Mouse (Mus musculus) MEL (cell line): Measurements from ENCODE around the gene Nrxn2. TPM values are rescaled to one million over a fixed set of nuclear protein-coding genes. Genes with fewer than 3 reads are reported as not detected.
A peak's percentile ranks its signal among the peaks of the same experiment; 100 is the strongest.

Experiments used
- DNase-seq: peaks from one replicate; pipeline ENCODE4 v3.0.0; 2011; ENCODE audit warnings: low read depth, low spot score
- H3K27ac ChIP-seq: 2 replicates; pipeline ENCODE4 v1.5.1; 2012; ENCODE audit warnings: low read depth, mild to moderate bottlenecking, control low read depth, low read length, moderate library complexity; ENCODE audit not compliant: control insufficient read depth
- H3K27me3 ChIP-seq, 2 experiments: fragments of 150-350 bp in 1 of 2; sonication (generic) in 1 of 2; 2 replicates each; pipeline ENCODE4 v1.6.1; 2012; ENCODE audit warnings: low read length in 2 of 2, mild to moderate bottlenecking in 2 of 2, improper control_type of control experiment in 1 of 2, moderate library complexity in 1 of 2; ENCODE audit not compliant: insufficient read depth in 2 of 2, control insufficient read depth in 1 of 2
- H3K36me3 ChIP-seq, 2 experiments: 2 replicates each; pipeline ENCODE4 v1.6.1; 2012 to 2014; ENCODE audit warnings: low read length in 2 of 2, improper control_type of control experiment in 1 of 2, inconsistent platforms in 1 of 2, mild to moderate bottlenecking in 1 of 2; ENCODE audit not compliant: insufficient read depth in 2 of 2, control insufficient read depth in 1 of 2
- H3K4me1 ChIP-seq, 2 experiments: fragments of 150-350 bp in 1 of 2; sonication (generic) in 1 of 2; 2 replicates each; pipeline ENCODE4 v1.6.1; 2012; ENCODE audit warnings: low read length in 2 of 2, improper control_type of control experiment in 1 of 2, mild to moderate bottlenecking in 1 of 2; ENCODE audit not compliant: insufficient read depth in 2 of 2, control insufficient read depth in 1 of 2
- H3K4me3 ChIP-seq, 2 experiments: fragments of 150-350 bp in 1 of 2; sonication (generic) in 1 of 2; 2 replicates each; pipeline ENCODE4 v1.5.1; 2012; ENCODE audit warnings: low read depth in 2 of 2, low read length in 2 of 2, mild to moderate bottlenecking in 2 of 2, moderate library complexity in 2 of 2, control low read depth in 1 of 2, improper control_type of control experiment in 1 of 2; ENCODE audit not compliant: control insufficient read depth in 1 of 2, insufficient read depth in 1 of 2
- H3K79me2 ChIP-seq: 2 replicates; pipeline ENCODE4 v1.6.1; 2012; ENCODE audit warnings: mild to moderate bottlenecking, low read length, moderate library complexity; ENCODE audit not compliant: control insufficient read depth, poor library complexity, insufficient read depth
- H3K9ac ChIP-seq: 2 replicates; pipeline ENCODE4 v1.6.1; 2012; ENCODE audit warnings: low read depth, mild to moderate bottlenecking, control low read depth, low read length, moderate library complexity; ENCODE audit not compliant: control insufficient read depth, poor library complexity, severe bottlenecking
- H3K9me3 ChIP-seq: fragments of 150-350 bp; sonication (generic); replicated peaks from 2 replicates; pipeline ENCODE4 v1.6.1; 2012; ENCODE audit warnings: mild to moderate bottlenecking, low read length, improper control_type of control experiment, moderate library complexity; ENCODE audit not compliant: insufficient read depth
- BHLHE40 ChIP-seq: IDR thresholded peaks from 2 replicates; pipeline ENCODE4 v1.6.1; 2012; ENCODE audit warnings: low read depth, mild to moderate bottlenecking, inconsistent platforms, low read length, improper control_type of control experiment, borderline replicate concordance
- CHD1 ChIP-seq: IDR thresholded peaks from 2 replicates; pipeline ENCODE4 v1.6.1; 2012; ENCODE audit warnings: low read depth, mild to moderate bottlenecking, inconsistent platforms, low read length, improper control_type of control experiment
- CTCF ChIP-seq, 3 experiments: IDR thresholded peaks in 2 of 3; conservative IDR thresholded peaks in 1 of 3; 2 replicates each; pipeline ENCODE4 v1.5.1; 2011 to 2012; ENCODE audit warnings: low read length in 3 of 3, low read depth in 2 of 3, mild to moderate bottlenecking in 2 of 3, improper control_type of control experiment in 1 of 3, inconsistent platforms in 1 of 3, mixed read lengths in 1 of 3, moderate library complexity in 1 of 3; ENCODE audit not compliant: control insufficient read depth in 1 of 3, insufficient read depth in 1 of 3, poor library complexity in 1 of 3, severe bottlenecking in 1 of 3
- E2F4 ChIP-seq: IDR thresholded peaks from 2 replicates; pipeline ENCODE4 v1.6.1; 2011; ENCODE audit warnings: low read depth, low read length, improper control_type of control experiment, borderline replicate concordance
- ELF1 ChIP-seq: IDR thresholded peaks from 2 replicates; pipeline ENCODE4 v1.6.1; 2014; ENCODE audit warnings: low read depth, mild to moderate bottlenecking, inconsistent platforms, low read length, improper control_type of control experiment, moderate library complexity
- EP300 ChIP-seq, 2 experiments: IDR thresholded peaks; 2 replicates each; pipeline ENCODE4 v1.6.1; 2011; ENCODE audit warnings: improper control_type of control experiment in 2 of 2, low read length in 2 of 2, low read depth in 1 of 2, mild to moderate bottlenecking in 1 of 2
- ETS1 ChIP-seq: IDR thresholded peaks from 2 replicates; pipeline ENCODE4 v1.6.1; 2012; ENCODE audit warnings: low read depth, mild to moderate bottlenecking, inconsistent platforms, low read length, improper control_type of control experiment, moderate library complexity
- GABPA ChIP-seq: IDR thresholded peaks from 2 replicates; pipeline ENCODE4 v1.6.1; 2012; ENCODE audit warnings: low read depth, mild to moderate bottlenecking, inconsistent platforms, low read length, improper control_type of control experiment, moderate library complexity
- GATA1 ChIP-seq: IDR thresholded peaks from 2 replicates; pipeline ENCODE4 v1.6.1; 2011; ENCODE audit warnings: low read depth, low read length, improper control_type of control experiment
- HCFC1 ChIP-seq: IDR thresholded peaks from 2 replicates; pipeline ENCODE4 v1.6.1; 2012; ENCODE audit warnings: low read depth, mild to moderate bottlenecking, inconsistent platforms, low read length, improper control_type of control experiment, moderate library complexity
- JUND ChIP-seq: IDR thresholded peaks from 2 replicates; pipeline ENCODE4 v1.6.1; 2011; ENCODE audit warnings: low read depth, mild to moderate bottlenecking, improper control_type of control experiment, low read length
- KAT2A ChIP-seq: conservative IDR thresholded peaks from 2 replicates; pipeline ENCODE4 v1.6.1; 2012; ENCODE audit warnings: low read depth, low read length, improper control_type of control experiment, inconsistent platforms
- MXI1 ChIP-seq: IDR thresholded peaks from 2 replicates; pipeline ENCODE4 v1.6.1; 2011; ENCODE audit warnings: mild to moderate bottlenecking, low read depth, low read length, improper control_type of control experiment
- MYB ChIP-seq: IDR thresholded peaks from 2 replicates; pipeline ENCODE4 v1.6.1; 2011; ENCODE audit warnings: mild to moderate bottlenecking, low read depth, low read length, improper control_type of control experiment
- NRF1 ChIP-seq: IDR thresholded peaks from 2 replicates; pipeline ENCODE4 v1.6.1; 2014; ENCODE audit warnings: low read depth, mild to moderate bottlenecking, inconsistent platforms, low read length, improper control_type of control experiment, moderate library complexity; ENCODE audit not compliant: poor library complexity, insufficient read depth, severe bottlenecking
- POLR2AphosphoS5 ChIP-seq: IDR thresholded peaks from 2 replicates; pipeline ENCODE4 v1.6.1; 2012; ENCODE audit warnings: low read depth, borderline replicate concordance, mild to moderate bottlenecking, inconsistent platforms, low read length, moderate library complexity, mixed read lengths
- RAD21 ChIP-seq: IDR thresholded peaks from 2 replicates; pipeline ENCODE4 v1.6.1; 2011; ENCODE audit warnings: mild to moderate bottlenecking, low read depth, low read length, improper control_type of control experiment
- SMC3 ChIP-seq: IDR thresholded peaks from 2 replicates; pipeline ENCODE4 v1.6.1; 2011; ENCODE audit warnings: low read depth, low read length, improper control_type of control experiment
- TAL1 ChIP-seq: IDR thresholded peaks from 2 replicates; pipeline ENCODE4 v1.6.1; 2012; ENCODE audit warnings: mild to moderate bottlenecking, inconsistent platforms, low read length, moderate library complexity, mixed read lengths
- TCF12 ChIP-seq: IDR thresholded peaks from 2 replicates; pipeline ENCODE4 v1.6.1; 2014; ENCODE audit warnings: low read depth, mild to moderate bottlenecking, inconsistent platforms, low read length, improper control_type of control experiment, moderate library complexity
- UBTF ChIP-seq: IDR thresholded peaks from 2 replicates; pipeline ENCODE4 v1.6.1; 2012; ENCODE audit warnings: low read depth, mild to moderate bottlenecking, inconsistent platforms, low read length, improper control_type of control experiment, moderate library complexity, borderline replicate concordance; ENCODE audit not compliant: insufficient read depth
- USF1 ChIP-seq: IDR thresholded peaks from 2 replicates; pipeline ENCODE4 v1.6.1; 2014; ENCODE audit warnings: low read depth, mild to moderate bottlenecking, inconsistent platforms, low read length, improper control_type of control experiment, moderate library complexity
- USF2 ChIP-seq, 2 experiments: IDR thresholded peaks; 2 replicates each; pipeline ENCODE4 v1.6.1; 2011 to 2012; ENCODE audit warnings: improper control_type of control experiment in 2 of 2, low read length in 2 of 2, borderline replicate concordance in 1 of 2, inconsistent platforms in 1 of 2, low read depth in 1 of 2, mild to moderate bottlenecking in 1 of 2; ENCODE audit not compliant: insufficient read depth in 1 of 2
- ZKSCAN1 ChIP-seq: IDR thresholded peaks from 2 replicates; pipeline ENCODE4 v1.6.1; 2012; ENCODE audit warnings: low read depth, mild to moderate bottlenecking, inconsistent platforms, low read length, improper control_type of control experiment, moderate library complexity
- ZMIZ1 ChIP-seq: IDR thresholded peaks from 2 replicates; pipeline ENCODE4 v1.6.1; 2012; ENCODE audit warnings: low read depth, mild to moderate bottlenecking, inconsistent platforms, low read length, improper control_type of control experiment, moderate library complexity
- ZNF384 ChIP-seq: IDR thresholded peaks from 2 replicates; pipeline ENCODE4 v1.6.1; 2012; ENCODE audit warnings: low read depth, mild to moderate bottlenecking, inconsistent platforms, low read length, improper control_type of control experiment
- polyA plus RNA-seq, 2 experiments: library from polyadenylated mRNA; stranded (reverse) in 1 of 2; unstranded in 1 of 2; fragments of >175 nt in 1 of 2; fragments of >200 nt in 1 of 2; gene quantifications; 2 replicates each; pipeline versions ENCODE4 v1.2.1 to v1.2.4; 2012; ENCODE audit warnings: low replicate concordance in 2 of 2, low read depth in 1 of 2; ENCODE audit not compliant: insufficient read length in 2 of 2, insufficient read depth in 1 of 2, missing spikeins in 1 of 2
- total RNA-seq: library from RNA; depleted of rRNA; stranded (reverse); fragments of 300-350 nt; gene quantifications from 2 replicates; pipeline ENCODE4 v1.2.3, GENCODE M21; 2012

Gene Nrxn2
- total and polyA plus RNA-seq, 3 experiments, result 0.39 to 0.42 TPM; not detected in 1

- TF ChIP-seq ZNF384, result no peak
- no peak for TF ChIP-seq POLR2AphosphoS5
- TF ChIP-seq TCF12, result peak; percentile 94
- TF ChIP-seq TAL1, result peak; percentile 62
- TF ChIP-seq KAT2A, result no peak
- TF ChIP-seq GABPA, result no peak
- peak in 2 of 3 experiments; percentile 23 to 33; a peak in 3 of 6 replicates for TF ChIP-seq CTCF (IDR thresholded peaks at IDR 0.05 in 2 of 3, conservative IDR thresholded peaks at IDR 0.05 in 1 of 3; ENCODE audit: control insufficient read depth in 1 of 3, insufficient read depth in 1 of 3, low read depth in 2 of 3, low read length in 3 of 3, poor library complexity in 1 of 3, severe bottlenecking in 1 of 3)
- TF ChIP-seq BHLHE40, result no peak
- no peak for TF ChIP-seq SMC3
- no peak for TF ChIP-seq HCFC1
- TF ChIP-seq ZKSCAN1, result peak; percentile 99
- TF ChIP-seq RAD21, result peak; percentile 20; the same call in 1 of the 2 replicates
- no peak for TF ChIP-seq ELF1
- TF ChIP-seq EP300 (IDR thresholded peaks at IDR 0.05; ENCODE audit: low read depth in 1 of 2, low read length in 2 of 2), result peak; percentile 73 to 81
- TF ChIP-seq UBTF, result no peak
- TF ChIP-seq ZMIZ1, result no peak
Measured at GRCm38 (mm10) chr19:6448752-6449151, 30.2 kb downstream of the Nrxn2 start (continued).

- Histone ChIP-seq H3K9ac (no peak overlapping the region), H3K36me3 (peaks cover 0 to 5% of the 10 kb centered on the region in 2 experiments; a peak in 2 of 4 replicates), H3K4me1 (peaks cover 3 to 9% of the 10 kb centered on the region in 2 experiments; a peak in 3 of 4 replicates), H3K27me3 (no peaks in the 10 kb centered on the region), H3K9me3 (no peaks in the 10 kb centered on the region), H3K4me3 (no peak overlapping the region), H3K79me2 (no peaks in the 10 kb centered on the region), H3K27ac (no peak overlapping the region)
- no peak for DNase-seq
- TF ChIP-seq E2F4 (no peak), USF2 (IDR thresholded peaks at IDR 0.05; ENCODE audit: borderline replicate concordance in 1 of 2, insufficient read depth in 1 of 2, low read depth in 1 of 2, low read length in 2 of 2) (no peak), ETS1 (no peak), TCF12 (no peak), MXI1 (no peak), ZNF384 (no peak), ZKSCAN1 (no peak), NRF1 (no peak), GABPA (no peak), ELF1 (no peak), USF1 (no peak), TAL1 (no peak), CHD1 (no peak), GATA1 (no peak), SMC3 (no peak), HCFC1 (no peak), KAT2A (no peak), JUND (no peak), MYB (no peak)
Measured at GRCm38 (mm10) chr19:6449841-6450240, 31.3 kb downstream of the Nrxn2 start.
